Mouse (Mus musculus) testis, adult 2 months (tissue): ENCODE data around the gene St6galnac3.

Experiments used
- CTCF ChIP-seq: fragments of 200-500 bp; IDR thresholded peaks from 2 replicates; pipeline ENCODE4 v1.5.1; 2012; ENCODE audit warnings: low read depth, mild to moderate bottlenecking, inconsistent platforms, low read length, moderate library complexity; ENCODE audit not compliant: control insufficient read depth, insufficient read depth, insufficient replicate concordance
- POLR2A ChIP-seq: fragments of 200-500 bp; IDR thresholded peaks from 2 replicates; pipeline ENCODE4 v1.6.1; 2012; ENCODE audit warnings: low read depth, mild to moderate bottlenecking, inconsistent platforms, low read length, moderate library complexity; ENCODE audit not compliant: control insufficient read depth

GRCm38 (mm10) chr3:153277389-153277999, 447.5 kb downstream of the St6galnac3 start:
- TF ChIP-seq CTCF, result no peak
- TF ChIP-seq POLR2A, result no peak
